Mouse (Mus musculus) liver, embryonic 13.5 days (tissue): ENCODE results near the gene Phlpp1. TPM values are rescaled to one million over a fixed set of nuclear protein-coding genes. Genes with fewer than 3 reads are reported as not detected.

Experiments used
- ATAC-seq: fragments of 200-750 bp; cut with Nextera tagmentation; 2 replicates; pipeline ENCODE4 v1.8.0; 2017; ENCODE audit warnings: low read depth, mild to moderate bottlenecking, moderate number of reproducible peaks, moderate library complexity
- DNase-seq: peaks from one replicate; pipeline ENCODE4 v3.0.0; 2022
- H3K27ac ChIP-seq: fragments of 300-500 bp; sonication (generic); 2 replicates; pipeline ENCODE4 v1.5.1; 2015; ENCODE audit warnings: moderate library complexity, mild to moderate bottlenecking, inconsistent platforms
- H3K27me3 ChIP-seq: fragments of 300-500 bp; sonication (generic); 2 replicates; pipeline ENCODE4 v1.6.1; 2015; ENCODE audit warnings: mild to moderate bottlenecking, inconsistent platforms
- H3K36me3 ChIP-seq: fragments of 300-500 bp; sonication (generic); 2 replicates; pipeline ENCODE4 v1.6.1; 2015; ENCODE audit warnings: mild to moderate bottlenecking, inconsistent platforms
- H3K4me1 ChIP-seq: fragments of 300-500 bp; sonication (generic); replicated peaks from 2 replicates; pipeline ENCODE4 v1.6.1; 2015; ENCODE audit warnings: inconsistent platforms
- H3K4me2 ChIP-seq: fragments of 300-500 bp; sonication (generic); 2 replicates; pipeline ENCODE4 v1.6.1; 2015; ENCODE audit warnings: inconsistent platforms, mild to moderate bottlenecking, moderate library complexity
- H3K4me3 ChIP-seq: fragments of 300-500 bp; sonication (generic); replicated peaks from 2 replicates; pipeline ENCODE4 v1.5.1; 2015; ENCODE audit warnings: mild to moderate bottlenecking, inconsistent platforms
- H3K9ac ChIP-seq: fragments of 300-500 bp; sonication (generic); 2 replicates; pipeline ENCODE4 v1.6.1; 2015; ENCODE audit warnings: mild to moderate bottlenecking, inconsistent platforms
- H3K9me3 ChIP-seq: fragments of 300-500 bp; sonication (generic); replicated peaks from 2 replicates; pipeline ENCODE4 v1.6.1; 2016; ENCODE audit warnings: inconsistent platforms
- WGBS: fragments of 180-500 bp; shearing (Covaris S2); methylation state at CpG from one replicate; pipeline ENCODE4 v1.1.7; 2015; ENCODE audit not compliant: insufficient replicate concordance; 5-methylcytosine and 5-hydroxymethylcytosine counted together
- polyA plus RNA-seq: library from polyadenylated mRNA; unstranded; fragments of >200 nt; fragmentation: Nextera tagmentation; extraction: Ambion mirVana; gene quantifications from 2 replicates; pipeline ENCODE4 v1.2.1, GENCODE M21; 2015

Gene Phlpp1
- polyA plus RNA-seq, 1 experiment from 2014 or later = 0.61 TPM

- DNase-seq (no peak), ATAC-seq (no peak)
- Histone ChIP-seq H3K4me3 (no peak overlapping the region), H3K4me2 (no peak overlapping the region), H3K27me3 (no peaks in the 10 kb centered on the region), H3K36me3 (peaks cover 8% of the 10 kb centered on the region; the same call in 1 of the 2 replicates), H3K4me1 (no peaks in the 10 kb centered on the region), H3K9ac (no peak overlapping the region), H3K27ac (no peak overlapping the region), H3K9me3 (no peaks in the 10 kb centered on the region)
- WGBS = 59% methylated on average over 2 of the region's 2 CpGs
Observed at GRCm38 (mm10) chr1:106394678-106395077, 223.1 kb downstream of the Phlpp1 start.

- Histone ChIP-seq H3K4me2 (no peak overlapping the region), H3K9me3 (no peaks in the 10 kb centered on the region), H3K27ac (no peak overlapping the region), H3K4me3 (no peak overlapping the region), H3K36me3 (peaks cover 8% of the 10 kb centered on the region; the same call in 1 of the 2 replicates), H3K9ac (no peak overlapping the region), H3K4me1 (no peaks in the 10 kb centered on the region), H3K27me3 (no peaks in the 10 kb centered on the region)
- ATAC-seq (peak; percentile 45; the same call in 1 of the 2 replicates), DNase-seq (peak; percentile 11)
- WGBS = 8% methylated on average over 2 of the region's 2 CpGs
Observed at GRCm38 (mm10) chr1:106395476-106395875, 223.9 kb downstream of the Phlpp1 start.

GRCm38 (mm10) chr1:106400900-106401634 is 229.5 kb downstream of the Phlpp1 start:
- DNase-seq (no peak), ATAC-seq (no peak)
- H3K4me2 ChIP-seq = no peak overlapping the region
- H3K9me3 ChIP-seq = no peaks in the 10 kb centered on the region
- H3K36me3 ChIP-seq = no peaks in the 10 kb centered on the region
- H3K4me1 ChIP-seq = no peaks in the 10 kb centered on the region
- no peak overlapping the region for H3K9ac ChIP-seq
- no peaks in the 10 kb centered on the region for H3K27me3 ChIP-seq
- no peak overlapping the region for H3K4me3 ChIP-seq
- H3K27ac ChIP-seq = no peak overlapping the region
- 61% methylated on average over 11 of the region's 11 CpGs for WGBS

GRCm38 (mm10) chr1:106403011-106403501 is 231.5 kb downstream of the Phlpp1 start:
- ATAC-seq (no peak), DNase-seq (no peak)
- Histone ChIP-seq H3K36me3 (no peaks in the 10 kb centered on the region), H3K9ac (no peak overlapping the region), H3K4me2 (no peak overlapping the region), H3K4me3 (no peak overlapping the region), H3K27me3 (no peaks in the 10 kb centered on the region), H3K9me3 (no peaks in the 10 kb centered on the region), H3K27ac (no peak overlapping the region), H3K4me1 (no peaks in the 10 kb centered on the region)
- WGBS = 73% methylated on average over 6 of the region's 6 CpGs

- Histone ChIP-seq H3K27me3 (no peaks in the 10 kb centered on the region), H3K27ac (no peak overlapping the region), H3K36me3 (no peaks in the 10 kb centered on the region), H3K4me1 (no peaks in the 10 kb centered on the region), H3K9me3 (no peaks in the 10 kb centered on the region), H3K4me3 (no peak overlapping the region), H3K9ac (no peak overlapping the region), H3K4me2 (no peak overlapping the region)
- WGBS = 48% methylated on average over 1 of the region's 1 CpGs
- no peak for ATAC-seq
- DNase-seq = no peak
Observed at GRCm38 (mm10) chr1:106406852-106407251, 235.3 kb downstream of the Phlpp1 start.

GRCm38 (mm10) chr1:106407963-106408440 is 236.4 kb downstream of the Phlpp1 start:
- Histone ChIP-seq H3K27me3 (no peaks in the 10 kb centered on the region), H3K9ac (no peak overlapping the region), H3K9me3 (no peaks in the 10 kb centered on the region), H3K4me3 (no peak overlapping the region), H3K36me3 (no peaks in the 10 kb centered on the region), H3K4me2 (no peak overlapping the region), H3K27ac (no peak overlapping the region), H3K4me1 (no peaks in the 10 kb centered on the region)
- DNase-seq (no peak), ATAC-seq (no peak)
- 20% methylated on average over 7 of the region's 7 CpGs for WGBS

GRCm38 (mm10) chr1:106410858-106411257 is 239.3 kb downstream of the Phlpp1 start:
- H3K4me1 ChIP-seq = no peaks in the 10 kb centered on the region
- ATAC-seq (no peak), DNase-seq (no peak)
- H3K27me3 ChIP-seq = no peaks in the 10 kb centered on the region
- WGBS = 55% methylated on average over 2 of the region's 2 CpGs
- H3K4me3 ChIP-seq = no peak overlapping the region
- H3K27ac ChIP-seq = no peak overlapping the region
- H3K9ac ChIP-seq = no peak overlapping the region
- no peaks in the 10 kb centered on the region for H3K9me3 ChIP-seq
- no peak overlapping the region for H3K4me2 ChIP-seq
- H3K36me3 ChIP-seq = no peaks in the 10 kb centered on the region

- DNase-seq = no peak
- ATAC-seq = no peak
- Histone ChIP-seq H3K4me1 (no peaks in the 10 kb centered on the region), H3K27me3 (no peaks in the 10 kb centered on the region), H3K36me3 (no peaks in the 10 kb centered on the region), H3K9ac (no peak overlapping the region), H3K9me3 (no peaks in the 10 kb centered on the region), H3K27ac (no peak overlapping the region), H3K4me2 (no peak overlapping the region), H3K4me3 (no peak overlapping the region)
- WGBS = 30% methylated on average over 9 of the region's 9 CpGs
Observed at GRCm38 (mm10) chr1:106425128-106425936, 253.8 kb downstream of the Phlpp1 start.

- no peak overlapping the region for H3K4me3 ChIP-seq
- H3K27me3 ChIP-seq = no peaks in the 10 kb centered on the region
- WGBS = 54% methylated on average over 8 of the region's 8 CpGs
- no peak for DNase-seq
- no peak overlapping the region for H3K27ac ChIP-seq
- ATAC-seq = no peak
- H3K4me2 ChIP-seq = no peak overlapping the region
- no peaks in the 10 kb centered on the region for H3K4me1 ChIP-seq
- H3K9ac ChIP-seq = no peak overlapping the region
- H3K36me3 ChIP-seq = no peaks in the 10 kb centered on the region
- H3K9me3 ChIP-seq = no peaks in the 10 kb centered on the region
Observed at GRCm38 (mm10) chr1:106428170-106428569, 256.6 kb downstream of the Phlpp1 start.

GRCm38 (mm10) chr1:106428580-106428979 is 257.0 kb downstream of the Phlpp1 start:
- no peak overlapping the region for H3K4me2 ChIP-seq
- H3K4me3 ChIP-seq = no peak overlapping the region
- 69% methylated on average over 4 of the region's 4 CpGs for WGBS
- no peaks in the 10 kb centered on the region for H3K4me1 ChIP-seq
- H3K27ac ChIP-seq = no peak overlapping the region
- DNase-seq = no peak
- no peaks in the 10 kb centered on the region for H3K9me3 ChIP-seq
- no peaks in the 10 kb centered on the region for H3K27me3 ChIP-seq
- ATAC-seq = no peak
- H3K9ac ChIP-seq = no peak overlapping the region
- no peaks in the 10 kb centered on the region for H3K36me3 ChIP-seq

GRCm38 (mm10) chr1:106433580-106433979 is 262.0 kb downstream of the Phlpp1 start:
- Histone ChIP-seq H3K4me2 (no peak overlapping the region), H3K27ac (no peak overlapping the region), H3K4me3 (no peak overlapping the region), H3K9ac (no peak overlapping the region), H3K36me3 (no peaks in the 10 kb centered on the region), H3K27me3 (no peaks in the 10 kb centered on the region), H3K9me3 (no peaks in the 10 kb centered on the region), H3K4me1 (no peaks in the 10 kb centered on the region)
- ATAC-seq (no peak), DNase-seq (no peak)
- WGBS = 55% methylated on average over 2 of the region's 2 CpGs
